Mouse (Mus musculus) CH12.LX (cell line): ENCODE data around the gene Rfx4. TPM values are rescaled to one million over a fixed set of nuclear protein-coding genes. Genes with fewer than 3 reads are reported as not detected.

Source experiments
- DNase-seq: peaks from one replicate; pipeline ENCODE4 v3.0.0-alpha.2; 2013; ENCODE audit errors: extremely low read depth
- H3K27ac ChIP-seq: 2 replicates; pipeline ENCODE4 v1.5.1; 2012; ENCODE audit warnings: low read depth, mild to moderate bottlenecking, control low read depth, moderate library complexity; ENCODE audit not compliant: insufficient read depth
- H3K27me3 ChIP-seq: replicated peaks from 2 replicates; pipeline ENCODE3; 2012; ENCODE audit warnings: inconsistent platforms
- H3K36me3 ChIP-seq, 2 experiments: replicated peaks in 1 of 2; 2 replicates each; pipeline versions ENCODE3 to v1.6.1; 2012; ENCODE audit warnings: inconsistent platforms in 1 of 2, low read length in 1 of 2, mild to moderate bottlenecking in 1 of 2, mixed read lengths in 1 of 2, moderate library complexity in 1 of 2; ENCODE audit not compliant: control insufficient read depth in 1 of 2, insufficient read depth in 1 of 2
- H3K4me1 ChIP-seq, 2 experiments: 2 replicates each; pipeline ENCODE4 v1.6.1; 2012; ENCODE audit warnings: inconsistent platforms in 1 of 2, moderate library complexity in 1 of 2; ENCODE audit not compliant: insufficient read depth in 2 of 2, control insufficient read depth in 1 of 2
- H3K4me2 ChIP-seq: 2 replicates; pipeline ENCODE4 v1.6.1; 2012; ENCODE audit warnings: low read depth, mild to moderate bottlenecking, control low read depth; ENCODE audit not compliant: poor library complexity, insufficient read depth, severe bottlenecking
- H3K4me3 ChIP-seq, 3 experiments: fragments of 150-350 bp in 1 of 3; sonication (generic) in 1 of 3; replicated peaks in 1 of 3; 2 replicates each; pipeline versions ENCODE3 to v1.5.1; 2011 to 2012; ENCODE audit warnings: low read depth in 2 of 3, low read length in 2 of 3, mild to moderate bottlenecking in 2 of 3, moderate library complexity in 2 of 3, control low read depth in 1 of 3, improper control_type of control experiment in 1 of 3, inconsistent platforms in 1 of 3, mixed read lengths in 1 of 3; ENCODE audit not compliant: poor library complexity in 1 of 3
- H3K79me2 ChIP-seq: replicated peaks from 2 replicates; pipeline ENCODE4 v1.6.1; 2012; ENCODE audit warnings: mild to moderate bottlenecking, moderate library complexity; ENCODE audit not compliant: control insufficient read depth, poor library complexity, insufficient read depth, severe bottlenecking; ENCODE audit errors: extremely low read depth
- H3K9ac ChIP-seq: 2 replicates; pipeline ENCODE4 v1.6.1; 2012; ENCODE audit warnings: low read depth, mild to moderate bottlenecking, control low read depth, moderate library complexity; ENCODE audit not compliant: insufficient read depth
- H3K9me3 ChIP-seq: replicated peaks from 2 replicates; pipeline ENCODE3; 2012; ENCODE audit warnings: low read length, inconsistent platforms, mixed read lengths
- CHD1 ChIP-seq: IDR thresholded peaks from 2 replicates; pipeline ENCODE4 v1.6.1; 2012; ENCODE audit warnings: low read depth, low read length, improper control_type of control experiment, inconsistent platforms
- CHD2 ChIP-seq: IDR thresholded peaks from 2 replicates; pipeline ENCODE4 v1.6.1; 2011; ENCODE audit warnings: low read length, improper control_type of control experiment
- CTCF ChIP-seq, 2 experiments: IDR thresholded peaks in 1 of 2; conservative IDR thresholded peaks in 1 of 2; 2 replicates each; pipeline ENCODE4 v1.5.1; 2011 to 2012; ENCODE audit warnings: low read depth in 2 of 2, low read length in 2 of 2, improper control_type of control experiment in 1 of 2, inconsistent platforms in 1 of 2, mild to moderate bottlenecking in 1 of 2, moderate library complexity in 1 of 2
- E2F4 ChIP-seq: IDR thresholded peaks from 2 replicates; pipeline ENCODE4 v1.6.1; 2011; ENCODE audit warnings: low read depth, low read length, improper control_type of control experiment; ENCODE audit not compliant: insufficient replicate concordance
- ELF1 ChIP-seq: IDR thresholded peaks from 2 replicates; pipeline ENCODE4 v1.6.1; 2014; ENCODE audit warnings: low read depth, mild to moderate bottlenecking, inconsistent platforms, low read length, improper control_type of control experiment
- ETS1 ChIP-seq: conservative IDR thresholded peaks from 2 replicates; pipeline ENCODE4 v1.6.1; 2012; ENCODE audit warnings: low read depth, mild to moderate bottlenecking, inconsistent platforms, low read length, improper control_type of control experiment, moderate library complexity
- GABPA ChIP-seq: IDR thresholded peaks from 2 replicates; pipeline ENCODE4 v1.6.1; 2012; ENCODE audit warnings: low read depth, low read length, improper control_type of control experiment, inconsistent platforms; ENCODE audit not compliant: insufficient replicate concordance
- JUND ChIP-seq: conservative IDR thresholded peaks from 2 replicates; pipeline ENCODE4 v1.6.1; 2011; ENCODE audit warnings: low read depth, low read length, improper control_type of control experiment
- KAT2A ChIP-seq: IDR thresholded peaks from 2 replicates; pipeline ENCODE4 v1.6.1; 2012; ENCODE audit warnings: low read length, improper control_type of control experiment, inconsistent platforms; ENCODE audit not compliant: insufficient replicate concordance
- MAFK ChIP-seq: IDR thresholded peaks from 2 replicates; pipeline ENCODE4 v1.6.1; 2011; ENCODE audit warnings: low read length, improper control_type of control experiment; ENCODE audit not compliant: insufficient replicate concordance
- MAX ChIP-seq: IDR thresholded peaks from 2 replicates; pipeline ENCODE4 v1.6.1; 2011; ENCODE audit warnings: low read length, improper control_type of control experiment
- MAZ ChIP-seq: IDR thresholded peaks from 2 replicates; pipeline ENCODE4 v1.6.1; 2012; ENCODE audit warnings: low read depth, mild to moderate bottlenecking, inconsistent platforms, low read length, improper control_type of control experiment, moderate library complexity
- MEF2A ChIP-seq: IDR thresholded peaks from 2 replicates; pipeline ENCODE4 v1.6.1; 2014; ENCODE audit warnings: low read depth, mild to moderate bottlenecking, inconsistent platforms, low read length, improper control_type of control experiment, borderline replicate concordance
- MXI1 ChIP-seq: IDR thresholded peaks from 2 replicates; pipeline ENCODE4 v1.6.1; 2011; ENCODE audit warnings: mild to moderate bottlenecking, low read depth, low read length, improper control_type of control experiment
- MYC ChIP-seq: IDR thresholded peaks from 2 replicates; pipeline ENCODE4 v1.6.1; 2011; ENCODE audit warnings: low read depth, mild to moderate bottlenecking, improper control_type of control experiment, low read length
- NRF1 ChIP-seq: IDR thresholded peaks from 2 replicates; pipeline ENCODE4 v1.6.1; 2014; ENCODE audit warnings: low read depth, mild to moderate bottlenecking, inconsistent platforms, low read length, improper control_type of control experiment, moderate library complexity
- PAX5 ChIP-seq: IDR thresholded peaks from 2 replicates; pipeline ENCODE4 v1.6.1; 2012; ENCODE audit warnings: low read length, inconsistent platforms, mixed read lengths
- POLR2A ChIP-seq: IDR thresholded peaks from 2 replicates; pipeline ENCODE4 v1.6.1; 2011; ENCODE audit warnings: low read depth, mild to moderate bottlenecking, improper control_type of control experiment, low read length
- POLR2AphosphoS2 ChIP-seq: IDR thresholded peaks from 2 replicates; pipeline ENCODE4 v1.6.1; 2011; ENCODE audit warnings: low read depth, low read length, improper control_type of control experiment
- RAD21 ChIP-seq: IDR thresholded peaks from 2 replicates; pipeline ENCODE4 v1.6.1; 2011; ENCODE audit warnings: low read depth, mild to moderate bottlenecking, low read length, improper control_type of control experiment, moderate library complexity
- RCOR1 ChIP-seq: conservative IDR thresholded peaks from 2 replicates; pipeline ENCODE4 v1.6.1; 2012; ENCODE audit warnings: low read depth, mild to moderate bottlenecking, inconsistent platforms, low read length, improper control_type of control experiment
- SMC3 ChIP-seq: IDR thresholded peaks from 2 replicates; pipeline ENCODE4 v1.6.1; 2011; ENCODE audit warnings: low read depth, low read length, improper control_type of control experiment
- TBP ChIP-seq: conservative IDR thresholded peaks from 2 replicates; pipeline ENCODE4 v1.6.1; 2011; ENCODE audit warnings: low read depth, low read length, improper control_type of control experiment
- TCF12 ChIP-seq: IDR thresholded peaks from 2 replicates; pipeline ENCODE4 v1.6.1; 2014; ENCODE audit warnings: low read depth, mild to moderate bottlenecking, inconsistent platforms, low read length, improper control_type of control experiment
- UBTF ChIP-seq: IDR thresholded peaks from 2 replicates; pipeline ENCODE4 v1.6.1; 2012; ENCODE audit warnings: low read depth, mild to moderate bottlenecking, inconsistent platforms, low read length, improper control_type of control experiment, moderate library complexity
- USF1 ChIP-seq: IDR thresholded peaks from 2 replicates; pipeline ENCODE4 v1.6.1; 2014; ENCODE audit warnings: low read depth, mild to moderate bottlenecking, inconsistent platforms, low read length, improper control_type of control experiment
- ZKSCAN1 ChIP-seq: IDR thresholded peaks from 2 replicates; pipeline ENCODE4 v1.6.1; 2012; ENCODE audit warnings: low read depth, inconsistent platforms, low read length, improper control_type of control experiment, borderline replicate concordance
- ZNF384 ChIP-seq: IDR thresholded peaks from 2 replicates; pipeline ENCODE4 v1.6.1; 2012; ENCODE audit warnings: low read depth, low read length, improper control_type of control experiment, inconsistent platforms
- dilution Hi-C: fragments of 300-500 bp; cut with MboI; formaldehyde crosslinking; loops from 2 replicates; pipeline ENCODE4 v1.14.3; 2020; ENCODE audit warnings: low sequenced_read_pairs; ENCODE audit not compliant: extremely low pct_unique_long_range_greater_than_20kb, extremely low pct_ligation_motif_present
- in situ Hi-C: fragments of 300-500 bp; cut with MboI; formaldehyde crosslinking; loops from 3 replicates; pipeline ENCODE4 v1.14.3; 2019; ENCODE audit warnings: low sequenced_read_pairs, low pct_ligation_motif_present, low pct_unique_long_range_greater_than_20kb, mixed read lengths
- polyA plus RNA-seq: library from polyadenylated mRNA; unstranded; fragments of >175 nt; gene quantifications from 2 replicates; pipeline ENCODE4 v1.2.1, GENCODE M21; 2012; ENCODE audit warnings: low read depth; ENCODE audit not compliant: insufficient read length
- total RNA-seq, 2 experiments: library from RNA; depleted of rRNA; stranded (reverse); fragments of 300-350 nt in 1 of 2; fragments of >200 nt in 1 of 2; gene quantifications; 2 replicates each; pipeline ENCODE4 v1.2.3; 2012 to 2014

Rfx4 gene
- total and polyA plus RNA-seq, 3 experiments, result 0.04 TPM; not detected in 2

- no peak overlapping the region for H3K9ac ChIP-seq
- H3K4me3 ChIP-seq, result no peak overlapping the region
- no peak overlapping the region for H3K27ac ChIP-seq
- no peak overlapping the region for H3K4me2 ChIP-seq
- dilution Hi-C loops, result no loop called here
- H3K79me2 ChIP-seq, result peaks cover 12% of the 10 kb centered on the region; the same call in 1 of the 2 replicates
- H3K9me3 ChIP-seq, result no peaks in the 10 kb centered on the region
- H3K27me3 ChIP-seq, result no peaks in the 10 kb centered on the region
- TF ChIP-seq MXI1 (no peak), SMC3 (no peak), MAFK (no peak), JUND (no peak), E2F4 (no peak), ELF1 (no peak), ETS1 (no peak), TBP (no peak), CHD1 (no peak), RCOR1 (no peak), CTCF (conservative IDR thresholded peaks at IDR 0.05 in 1 of 2, IDR thresholded peaks at IDR 0.05 in 1 of 2; ENCODE audit: low read depth in 2 of 2, low read length in 2 of 2) (no peak), CHD2 (no peak), MAZ (no peak), MEF2A (no peak), GABPA (no peak), POLR2A (no peak), MYC (no peak), NRF1 (no peak)
- in situ Hi-C loops, result no loop called here
- DNase-seq, result no peak
- H3K36me3 ChIP-seq, result peaks cover 0 to 8% of the 10 kb centered on the region in 2 experiments
- peaks cover 0 to 23% of the 10 kb centered on the region in 2 experiments; a peak in 2 of 4 replicates for H3K4me1 ChIP-seq
Measured at GRCm38 (mm10) chr10:84915476-84915875, 159.6 kb downstream of the Rfx4 start.

- in situ Hi-C loops (no loop called here), dilution Hi-C loops (no loop called here)
- DNase-seq, result peak; percentile 97
- Histone ChIP-seq H3K36me3 (peaks cover 0 to 19% of the 10 kb centered on the region in 2 experiments), H3K9me3 (no peaks in the 10 kb centered on the region), H3K4me2 (peak within 1 kb of the TSS; percentile 92), H3K79me2 (peaks cover 13% of the 10 kb centered on the region; the same call in 1 of the 2 replicates), H3K4me1 (peaks cover 0 to 19% of the 10 kb centered on the region in 2 experiments; a peak in 2 of 4 replicates), H3K4me3 (peak within 1 kb of the TSS; percentile 76 to 85 (median 82)), H3K27ac (peak within 1 kb of the TSS; percentile 20; the same call in 1 of the 2 replicates), H3K27me3 (no peaks in the 10 kb centered on the region), H3K9ac (peak within 1 kb of the TSS; percentile 77)
- no peak for TF ChIP-seq USF1
- peak; percentile 82 for TF ChIP-seq CHD2
- no peak for TF ChIP-seq CHD1
- TF ChIP-seq MYC, result peak; percentile 78; the same call in 1 of the 2 replicates
- TF ChIP-seq ZNF384, result peak; percentile 89
- TF ChIP-seq UBTF, result 0 out of 2 replicates have a peak, but pooled peaks have one; percentile 15
- no peak for TF ChIP-seq NRF1
- no peak for TF ChIP-seq RAD21
- TF ChIP-seq TCF12, result peak; percentile 45; the same call in 1 of the 2 replicates
- TF ChIP-seq ZKSCAN1, result no peak
- no peak for TF ChIP-seq PAX5
- TF ChIP-seq MAFK, result no peak
- TF ChIP-seq ETS1, result no peak
- peak; percentile 96; the same call in 1 of the 2 replicates for TF ChIP-seq KAT2A
- no peak for TF ChIP-seq POLR2AphosphoS2
- TF ChIP-seq ELF1, result peak; percentile 88
- TF ChIP-seq RCOR1, result 0 out of 2 replicates have a peak, but pooled peaks have one; percentile 4
- TF ChIP-seq JUND, result no peak
- peak; percentile 14; the same call in 1 of the 2 replicates for TF ChIP-seq MAX
- TF ChIP-seq E2F4, result no peak
- peak; percentile 54 for TF ChIP-seq POLR2A
Measured at GRCm38 (mm10) chr10:84916810-84917730, 161.2 kb downstream of the Rfx4 start, which contains the start of gene Ric8b. Gene Ric8b (plus strand): TSS chr10:84917616.
